Comparison of ENCODE assay signal across 8 mouse cellular contexts in genomic region chr9:100570626-100571233, GRCm38 (mm10). TPM values are rescaled to one million over a fixed set of nuclear protein-coding genes. Genes with fewer than 3 reads are reported as not detected.
DNase-seq lines count a peak whose midpoint lies in the region; ATAC-seq and TF ChIP-seq lines count a peak whose summit lies in the region.

Gene Slc35g2 (minus strand): TSS chr9:100571090.

- ATAC-seq in limb, embryonic 13.5 days (ENCODE audit: low FRiP score, low read depth): peak; percentile 80
- ATAC-seq in midbrain, embryonic 11.5 days (ENCODE audit: low FRiP score): peak; percentile 95
- ATAC-seq in stomach, embryonic 16.5 days (ENCODE audit: insufficient read depth, low FRiP score): peak; percentile 77

- peak within 1 kb of the TSS; percentile 48; the same call in 1 of the 2 replicates for H3K4me3 ChIP-seq in spleen, adult 2 months (ENCODE audit: extremely low read depth, insufficient read depth, insufficient read length)
- H3K4me3 ChIP-seq in limb, embryonic 13.5 days: peak within 1 kb of the TSS; percentile 65
- peak within 1 kb of the TSS; percentile 63 for H3K4me3 ChIP-seq in midbrain, embryonic 11.5 days (ENCODE audit: low read depth, low read length)
- peak within 1 kb of the TSS; percentile 74 for H3K4me3 ChIP-seq in stomach, embryonic 16.5 days (replicated peaks; ENCODE audit: low read length)

- no peak within 1 kb of the TSS for H3K27ac ChIP-seq in spleen, adult 2 months (ENCODE audit: insufficient read depth, low read length)
- no peak within 1 kb of the TSS for H3K27ac ChIP-seq in limb, embryonic 13.5 days
- no peak within 1 kb of the TSS; the same call in 1 of the 2 replicates for H3K27ac ChIP-seq in midbrain, embryonic 11.5 days (ENCODE audit: low read depth, low read length)
- H3K27ac ChIP-seq in stomach, embryonic 16.5 days (ENCODE audit: low read length): no peak within 1 kb of the TSS; the same call in 1 of the 2 replicates

- H3K9me3 ChIP-seq in limb, embryonic 13.5 days: no peaks in the 10 kb centered on the region
- no peaks in the 10 kb centered on the region for H3K9me3 ChIP-seq in midbrain, embryonic 11.5 days (ENCODE audit: control insufficient read depth, low read length)
- H3K9me3 ChIP-seq in stomach, embryonic 16.5 days (replicated peaks; ENCODE audit: control insufficient read depth, low read length): no peaks in the 10 kb centered on the region

- H3K9ac ChIP-seq in limb, embryonic 13.5 days: peak within 1 kb of the TSS; percentile 70
- H3K9ac ChIP-seq in midbrain, embryonic 11.5 days (ENCODE audit: low read length): peak within 1 kb of the TSS; percentile 68
- peak within 1 kb of the TSS; percentile 85 for H3K9ac ChIP-seq in stomach, embryonic 16.5 days (ENCODE audit: low read length)

- TF ChIP-seq CTCF in spleen, adult 2 months (IDR thresholded peaks at IDR 0.05; ENCODE audit: extremely low read depth, insufficient read depth, insufficient read length, insufficient replicate concordance): no peak

- no peak for DNase-seq in spleen, adult 2 months (ENCODE audit: low read depth in 1 of 2, low spot score in 2 of 2)
- no peak for DNase-seq in spleen, adult 12 weeks (ENCODE audit: low spot score)
- peak; percentile 51 to 69 for DNase-seq in cerebellum, postnatal 4 days (ENCODE audit: low spot score in 2 of 2)
- DNase-seq in gastrocnemius, postnatal 25 days: peak; percentile 11
- DNase-seq in kidney, adult 11 months: peak; percentile 37
- DNase-seq in midbrain, embryonic 11.5 days (ENCODE audit: low spot score, missing footprints): peak; percentile 98

- no peaks in the 10 kb centered on the region for H3K36me3 ChIP-seq in spleen, adult 2 months (ENCODE audit: control insufficient read depth, insufficient read depth, low read length)
- H3K36me3 ChIP-seq in limb, embryonic 13.5 days: no peaks in the 10 kb centered on the region
- H3K36me3 ChIP-seq in midbrain, embryonic 11.5 days (ENCODE audit: control insufficient read depth, insufficient read depth, low read length): no peaks in the 10 kb centered on the region
- no peaks in the 10 kb centered on the region for H3K36me3 ChIP-seq in stomach, embryonic 16.5 days (ENCODE audit: control insufficient read depth, insufficient read depth, low read length)

- peak within 1 kb of the TSS; percentile 90 for H3K4me2 ChIP-seq in limb, embryonic 13.5 days (replicated peaks)
- H3K4me2 ChIP-seq in midbrain, embryonic 11.5 days: peak within 1 kb of the TSS; percentile 78
- peak within 1 kb of the TSS; percentile 93 for H3K4me2 ChIP-seq in stomach, embryonic 16.5 days (ENCODE audit: low read depth, low read length)

- H3K4me1 ChIP-seq in spleen, adult 2 months (ENCODE audit: control insufficient read depth, insufficient read depth, insufficient read length): peaks cover 3% of the 10 kb centered on the region; the same call in 1 of the 2 replicates
- peaks cover 9% of the 10 kb centered on the region; the same call in 1 of the 2 replicates for H3K4me1 ChIP-seq in limb, embryonic 13.5 days
- H3K4me1 ChIP-seq in midbrain, embryonic 11.5 days (ENCODE audit: control insufficient read depth, insufficient read depth, low read length): peaks cover 8% of the 10 kb centered on the region
- H3K4me1 ChIP-seq in stomach, embryonic 16.5 days (ENCODE audit: control insufficient read depth, insufficient read depth, low read length): no peaks in the 10 kb centered on the region

- no peak for TF ChIP-seq POLR2A in spleen, adult 2 months (IDR thresholded peaks at IDR 0.05; ENCODE audit: low read depth, low read length)

- H3K27me3 ChIP-seq in spleen, adult 2 months (ENCODE audit: control insufficient read depth, insufficient read depth, low read length): peaks cover 12% of the 10 kb centered on the region
- peaks cover 57% of the 10 kb centered on the region for H3K27me3 ChIP-seq in limb, embryonic 13.5 days
- peaks cover 4% of the 10 kb centered on the region; the same call in 1 of the 2 replicates for H3K27me3 ChIP-seq in midbrain, embryonic 11.5 days (ENCODE audit: control insufficient read depth, insufficient read depth, low read length)
- no peaks in the 10 kb centered on the region for H3K27me3 ChIP-seq in stomach, embryonic 16.5 days (ENCODE audit: control insufficient read depth, insufficient read depth, low read length)

- 2% methylated on average over 55 of the region's 55 CpGs for WGBS in spleen, adult 2 months
- WGBS in limb, embryonic 13.5 days: under 1% methylated on average over 43 of the region's 55 CpGs
- WGBS in midbrain, embryonic 11.5 days: under 1% methylated on average over 55 of the region's 55 CpGs
- 1% methylated on average over 55 of the region's 55 CpGs for WGBS in stomach, embryonic 16.5 days

RNA-seq across cellular contexts. Expression of gene Slc35g2, which starts in this region (rescaled TPM):
- 0.07 and 0.14 TPM in 2 replicates for polyA plus RNA-seq in spleen, adult 2 months (2012; rRNA removed)
- under 1 TPM; 0.46 to 0.51 TPM for total RNA-seq in gastrocnemius, postnatal 25 days (2021)
- 2.7 TPM in 2 replicates for polyA plus RNA-seq in limb, embryonic 13.5 days (2015; fragmentation: Nextera tagmentation; extraction: Ambion mirVana)
- polyA plus RNA-seq in midbrain, embryonic 11.5 days (2014; fragmentation: Nextera tagmentation; extraction: Ambion mirVana): 8.5 and 9.1 TPM in 2 replicates
- polyA plus RNA-seq in stomach, embryonic 16.5 days (2015; fragmentation: Nextera tagmentation; extraction: Ambion mirVana): 7.5 and 9.2 TPM in 2 replicates

Comparison
In these comparisons a context has a peak if more than half of its experiments do, and no peak if none do; other contexts are left out.
1. Peak in DNase-seq in gastrocnemius, postnatal 25 days; RNA of the gene not detected or under 1 TPM.
2. DNase-seq: peak in cerebellum, postnatal 4 days (2 of 2), kidney, adult 11 months (single experiment) and midbrain, embryonic 11.5 days (single experiment); none in spleen, adult 2 months (0 of 2) and spleen, adult 12 weeks (single experiment).
3. Peak in every context shown above with its lines, with median percentiles within 50 percentile points of each other: H3K4me3 ChIP-seq, ATAC-seq, H3K4me2 ChIP-seq and H3K9ac ChIP-seq.